Mouse (Mus musculus) E14TG2a.4 (cell line): ENCODE measurements around the gene Ndufa7.

ENCODE experiments used
- CTCF ChIP-seq: conservative IDR thresholded peaks from 2 replicates; pipeline ENCODE4 v1.5.1; 2014; ENCODE audit warnings: low read length
- NANOG ChIP-seq: IDR thresholded peaks from 2 replicates; pipeline ENCODE4 v1.6.1; 2014; ENCODE audit warnings: borderline replicate concordance, low read length, mixed read lengths

GRCm38 (mm10) chr17:33798306-33798705, 26.1 kb upstream of the Ndufa7 start:
- TF ChIP-seq CTCF (no peak), NANOG (no peak)
